Mouse (Mus musculus): ENCODE measurements around the gene Tmem11. TPM values are rescaled to one million over a fixed set of nuclear protein-coding genes. Genes with fewer than 3 reads are reported as not detected.
"Not testable (repeated sequence)": the region's sequence is repeated elsewhere in the genome, so short reads cannot be mapped to it uniquely, and the experiment has no call there.

Tmem11 gene
- polyA plus RNA-seq, 1 experiment from 2014 or later, result 48.4 TPM

GRCm38 (mm10) chr11:60895915-60896314, 16.8 kb upstream of the Tmem11 start:
- peak; percentile 69 for DNase-seq (ENCODE audit: low spot score)

GRCm38 (mm10) chr11:60890744-60891143, 11.7 kb upstream of the Tmem11 start:
- ATAC-seq, result peak; percentile 89
- peak overlapping the region; percentile 59; the same call in 1 of the 2 replicates for H3K27ac ChIP-seq (ENCODE audit: low read length)
- no peaks in the 10 kb centered on the region for H3K36me3 ChIP-seq (ENCODE audit: insufficient read depth, low read length)
- peak; percentile 23; the same call in 1 of the 2 replicates for TF ChIP-seq EP300 (IDR thresholded peaks at IDR 0.05)
- TF ChIP-seq CTCF (IDR thresholded peaks at IDR 0.05), result no peak
- no peak overlapping the region for H3K4me2 ChIP-seq (replicated peaks; ENCODE audit: low read depth, low read length)
- no peaks in the 10 kb centered on the region for H3K27me3 ChIP-seq (replicated peaks; ENCODE audit: insufficient read depth, low read length)
- 40% methylated on average over 3 of the region's 3 CpGs for WGBS
- H3K9me3 ChIP-seq (ENCODE audit: low read length), result no peaks in the 10 kb centered on the region
- peak; percentile 81 for DNase-seq (ENCODE audit: low spot score)
- no peak overlapping the region for H3K4me3 ChIP-seq (ENCODE audit: low read depth, low read length)
- H3K4me1 ChIP-seq (ENCODE audit: insufficient read depth, low read depth, low read length), result no peaks in the 10 kb centered on the region; the same call in 1 of the 2 replicates
- no peak overlapping the region for H3K9ac ChIP-seq (replicated peaks; ENCODE audit: low read depth)

More at GRCm38 (mm10) chr11:60895915-60896314, 16.8 kb upstream of the Tmem11 start:
- no peak overlapping the region for H3K9ac ChIP-seq (replicated peaks; ENCODE audit: low read depth)
- 26% methylated on average over 4 of the region's 4 CpGs for WGBS
- ATAC-seq, result peak; percentile 80
- H3K4me1 ChIP-seq (ENCODE audit: insufficient read depth, low read depth, low read length), result no peaks in the 10 kb centered on the region; the same call in 1 of the 2 replicates
- H3K9me3 ChIP-seq (ENCODE audit: low read length), result no peaks in the 10 kb centered on the region
- H3K4me3 ChIP-seq (ENCODE audit: low read depth, low read length), result no peak overlapping the region
- H3K4me2 ChIP-seq (replicated peaks; ENCODE audit: low read depth, low read length), result no peak overlapping the region
- H3K36me3 ChIP-seq (ENCODE audit: insufficient read depth, low read length), result no peaks in the 10 kb centered on the region
- H3K27ac ChIP-seq (ENCODE audit: low read length), result no peak overlapping the region
- peak; percentile 42 for TF ChIP-seq EP300 (IDR thresholded peaks at IDR 0.05)
- TF ChIP-seq CTCF (IDR thresholded peaks at IDR 0.05), result no peak
- H3K27me3 ChIP-seq (replicated peaks; ENCODE audit: insufficient read depth, low read length), result no peaks in the 10 kb centered on the region

- Histone ChIP-seq H3K27me3 (replicated peaks; ENCODE audit: insufficient read depth, low read length) (no peaks in the 10 kb centered on the region), H3K4me2 (replicated peaks; ENCODE audit: low read depth, low read length) (no peak overlapping the region; the same call in 1 of the 2 replicates), H3K36me3 (ENCODE audit: insufficient read depth, low read length) (no peaks in the 10 kb centered on the region), H3K9me3 (ENCODE audit: low read length) (no peaks in the 10 kb centered on the region), H3K9ac (replicated peaks; ENCODE audit: low read depth) (no peak overlapping the region), H3K4me3 (ENCODE audit: low read depth, low read length) (no peak overlapping the region), H3K4me1 (ENCODE audit: insufficient read depth, low read depth, low read length) (no peaks in the 10 kb centered on the region; the same call in 1 of the 2 replicates), H3K27ac (ENCODE audit: low read length) (peak overlapping the region; percentile 59; the same call in 1 of the 2 replicates)
- 59% methylated on average over 6 of the region's 6 CpGs for WGBS
- ATAC-seq, result no peak
- no peak for DNase-seq (ENCODE audit: low spot score)
- TF ChIP-seq EP300 (IDR thresholded peaks at IDR 0.05) (no peak), CTCF (IDR thresholded peaks at IDR 0.05) (no peak)
Observed at GRCm38 (mm10) chr11:60890286-60890685, 11.2 kb upstream of the Tmem11 start.

GRCm38 (mm10) chr11:60889861-60890260, 10.8 kb upstream of the Tmem11 start:
- Histone ChIP-seq H3K9me3 (ENCODE audit: low read length) (no peaks in the 10 kb centered on the region), H3K9ac (replicated peaks; ENCODE audit: low read depth) (no peak overlapping the region), H3K36me3 (ENCODE audit: insufficient read depth, low read length) (no peaks in the 10 kb centered on the region), H3K4me3 (ENCODE audit: low read depth, low read length) (no peak overlapping the region), H3K4me2 (replicated peaks; ENCODE audit: low read depth, low read length) (no peak overlapping the region; the same call in 1 of the 2 replicates), H3K27ac (ENCODE audit: low read length) (no peak overlapping the region), H3K4me1 (ENCODE audit: insufficient read depth, low read depth, low read length) (no peaks in the 10 kb centered on the region; the same call in 1 of the 2 replicates), H3K27me3 (replicated peaks; ENCODE audit: insufficient read depth, low read length) (no peaks in the 10 kb centered on the region)
- 50% methylated on average over 2 of the region's 2 CpGs for WGBS
- TF ChIP-seq EP300 (IDR thresholded peaks at IDR 0.05) (no peak), CTCF (IDR thresholded peaks at IDR 0.05) (no peak)
- DNase-seq (ENCODE audit: low spot score) (no peak), ATAC-seq (no peak)

- not testable (repeated sequence) for DNase-seq (ENCODE audit: low spot score); H3K27me3 ChIP-seq (replicated peaks; ENCODE audit: insufficient read depth, low read length); ATAC-seq; H3K4me2 ChIP-seq (replicated peaks; ENCODE audit: low read depth, low read length); H3K36me3 ChIP-seq (ENCODE audit: insufficient read depth, low read length); H3K4me1 ChIP-seq (ENCODE audit: insufficient read depth, low read depth, low read length); H3K9me3 ChIP-seq (ENCODE audit: low read length); H3K27ac ChIP-seq (ENCODE audit: low read length); H3K9ac ChIP-seq (replicated peaks; ENCODE audit: low read depth); H3K4me3 ChIP-seq (ENCODE audit: low read depth, low read length)
- 76% methylated on average over 2 of the region's 3 CpGs for WGBS
Observed at GRCm38 (mm10) chr11:60886986-60887385, 7.9 kb upstream of the Tmem11 start.

DNA sequence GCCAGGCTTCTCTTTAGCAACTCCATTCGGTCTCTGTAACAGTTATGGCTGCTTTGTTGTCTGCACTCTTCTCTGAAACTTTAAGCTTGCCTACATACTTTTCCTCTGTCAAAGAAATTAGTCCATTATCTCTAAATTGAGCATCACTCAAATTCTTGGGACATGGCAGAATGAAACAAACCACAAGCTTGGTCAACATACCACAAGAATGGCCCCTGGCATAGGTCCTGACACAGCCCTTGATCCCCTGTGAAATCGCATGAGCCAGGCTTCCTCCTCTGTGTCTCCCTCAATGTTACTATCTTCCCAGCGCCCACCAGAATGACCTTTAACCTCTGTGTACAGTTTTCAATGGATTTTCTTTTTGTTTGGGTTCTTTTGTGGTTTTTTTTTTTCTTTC, 3.3 kb upstream of the Tmem11 start:
- no peaks in the 10 kb centered on the region for H3K36me3 ChIP-seq (ENCODE audit: insufficient read depth, low read length)
- no peak for ATAC-seq
- H3K4me3 ChIP-seq (ENCODE audit: low read depth, low read length), result no peak overlapping the region
- H3K9me3 ChIP-seq (ENCODE audit: low read length), result no peaks in the 10 kb centered on the region
- H3K4me2 ChIP-seq (replicated peaks; ENCODE audit: low read depth, low read length), result no peak overlapping the region
- DNase-seq (ENCODE audit: low spot score), result no peak
- no peak overlapping the region for H3K27ac ChIP-seq (ENCODE audit: low read length)
- no peak overlapping the region for H3K9ac ChIP-seq (replicated peaks; ENCODE audit: low read depth)
- no peak for TF ChIP-seq CTCF (IDR thresholded peaks at IDR 0.05)
- no peak for TF ChIP-seq EP300 (IDR thresholded peaks at IDR 0.05)
- peaks cover 1% of the 10 kb centered on the region; the same call in 1 of the 2 replicates for H3K4me1 ChIP-seq (ENCODE audit: insufficient read depth, low read depth, low read length)
- WGBS, result 67% methylated on average over 3 of the region's 3 CpGs
- no peaks in the 10 kb centered on the region for H3K27me3 ChIP-seq (replicated peaks; ENCODE audit: insufficient read depth, low read length)

- Histone ChIP-seq H3K9ac (replicated peaks; ENCODE audit: low read depth) (no peak overlapping the region), H3K4me1 (ENCODE audit: insufficient read depth, low read depth, low read length) (peaks cover 9% of the 10 kb centered on the region), H3K9me3 (ENCODE audit: low read length) (no peaks in the 10 kb centered on the region), H3K4me2 (replicated peaks; ENCODE audit: low read depth, low read length) (no peak overlapping the region), H3K27ac (ENCODE audit: low read length) (no peak overlapping the region), H3K36me3 (ENCODE audit: insufficient read depth, low read length) (no peaks in the 10 kb centered on the region), H3K4me3 (ENCODE audit: low read depth, low read length) (no peak overlapping the region), H3K27me3 (replicated peaks; ENCODE audit: insufficient read depth, low read length) (no peaks in the 10 kb centered on the region)
- ATAC-seq (no peak), DNase-seq (ENCODE audit: low spot score) (no peak)
- no peak for TF ChIP-seq CTCF (IDR thresholded peaks at IDR 0.05)
- TF ChIP-seq EP300 (IDR thresholded peaks at IDR 0.05), result no peak
- WGBS, result 90% methylated on average over 4 of the region's 4 CpGs
Observed at GRCm38 (mm10) chr11:60880559-60880958, 1.5 kb upstream of the Tmem11 start.

All from lung, postnatal 0 days (tissue).